Mouse (Mus musculus): ENCODE measurements around the gene Zfp710. TPM values are rescaled to one million over a fixed set of nuclear protein-coding genes. Genes with fewer than 3 reads are reported as not detected.

Zfp710 gene
- polyA plus RNA-seq, 1 experiment from 2014 or later: 9.4 TPM

- Histone ChIP-seq H3K4me2 (replicated peaks; ENCODE audit: low read depth) (no peak overlapping the region), H3K4me1 (replicated peaks; ENCODE audit: control insufficient read depth, insufficient read depth, low read length) (peaks cover 12% of the 10 kb centered on the region), H3K9ac (ENCODE audit: low read depth, low read length) (no peak overlapping the region), H3K36me3 (ENCODE audit: control insufficient read depth, insufficient read depth) (no peaks in the 10 kb centered on the region), H3K27ac (ENCODE audit: low read depth, low read length) (no peak overlapping the region), H3K27me3 (replicated peaks; ENCODE audit: control insufficient read depth, insufficient read depth, low read length) (no peaks in the 10 kb centered on the region), H3K9me3 (ENCODE audit: control insufficient read depth) (no peaks in the 10 kb centered on the region), H3K4me3 (ENCODE audit: low read depth, low read length) (no peak overlapping the region)
- WGBS: 85% methylated on average over 6 of the region's 6 CpGs
- TF ChIP-seq CTCF (IDR thresholded peaks at IDR 0.05; ENCODE audit: low read depth): no peak
- no peak for ATAC-seq
These were observed 47.7 kb downstream of the Zfp710 start for GRCm38 (mm10) chr7:80072297-80072696.

GRCm38 (mm10) chr7:80073506-80073905 lies 48.9 kb downstream of the Zfp710 start:
- Histone ChIP-seq H3K27me3 (replicated peaks; ENCODE audit: control insufficient read depth, insufficient read depth, low read length) (no peaks in the 10 kb centered on the region), H3K36me3 (ENCODE audit: control insufficient read depth, insufficient read depth) (no peaks in the 10 kb centered on the region), H3K4me2 (replicated peaks; ENCODE audit: low read depth) (no peak overlapping the region), H3K9me3 (ENCODE audit: control insufficient read depth) (no peaks in the 10 kb centered on the region), H3K4me3 (ENCODE audit: low read depth, low read length) (no peak overlapping the region), H3K9ac (ENCODE audit: low read depth, low read length) (peak overlapping the region; percentile 7; the same call in 1 of the 2 replicates), H3K27ac (ENCODE audit: low read depth, low read length) (no peak overlapping the region), H3K4me1 (replicated peaks; ENCODE audit: control insufficient read depth, insufficient read depth, low read length) (peaks cover 19% of the 10 kb centered on the region)
- TF ChIP-seq CTCF (IDR thresholded peaks at IDR 0.05; ENCODE audit: low read depth): no peak
- ATAC-seq: no peak
- WGBS: 48% methylated on average over 8 of the region's 8 CpGs

DNA sequence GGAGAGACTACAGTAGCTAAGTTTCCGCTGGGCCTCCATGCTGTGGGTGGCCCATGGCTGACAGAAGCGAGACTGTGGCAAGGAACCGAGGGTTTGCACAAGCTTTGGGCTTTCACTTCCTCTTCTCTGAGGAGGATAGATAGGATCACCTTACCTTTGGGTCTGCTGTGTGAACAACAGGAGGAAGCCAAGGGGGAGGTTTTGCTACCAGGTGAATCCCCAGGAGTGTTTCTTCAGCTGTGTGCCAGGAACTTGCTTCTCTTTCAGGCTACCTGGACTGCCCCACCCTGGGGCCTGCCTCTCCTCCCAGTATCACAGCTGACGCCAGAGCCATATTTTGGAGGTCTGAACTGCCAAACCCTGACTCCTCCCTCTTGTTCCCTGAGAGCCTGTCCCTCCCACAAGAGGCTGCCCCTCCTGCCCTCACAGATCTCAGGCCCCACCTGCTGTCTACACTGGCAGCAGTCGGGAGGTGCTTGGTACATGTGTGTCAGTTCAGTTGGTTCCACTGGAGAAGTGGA lies 50.4 kb downstream of the Zfp710 start:
- 31% methylated on average over 5 of the region's 5 CpGs for WGBS
- Histone ChIP-seq H3K27me3 (replicated peaks; ENCODE audit: control insufficient read depth, insufficient read depth, low read length) (no peaks in the 10 kb centered on the region), H3K9ac (ENCODE audit: low read depth, low read length) (no peak overlapping the region), H3K27ac (ENCODE audit: low read depth, low read length) (peak overlapping the region; percentile 22; the same call in 1 of the 2 replicates), H3K36me3 (ENCODE audit: control insufficient read depth, insufficient read depth) (no peaks in the 10 kb centered on the region), H3K9me3 (ENCODE audit: control insufficient read depth) (no peaks in the 10 kb centered on the region), H3K4me3 (ENCODE audit: low read depth, low read length) (no peak overlapping the region), H3K4me1 (replicated peaks; ENCODE audit: control insufficient read depth, insufficient read depth, low read length) (peaks cover 23% of the 10 kb centered on the region), H3K4me2 (replicated peaks; ENCODE audit: low read depth) (no peak overlapping the region)
- TF ChIP-seq CTCF (IDR thresholded peaks at IDR 0.05; ENCODE audit: low read depth): peak; percentile 49
- peak; percentile 62 for ATAC-seq

DNA sequence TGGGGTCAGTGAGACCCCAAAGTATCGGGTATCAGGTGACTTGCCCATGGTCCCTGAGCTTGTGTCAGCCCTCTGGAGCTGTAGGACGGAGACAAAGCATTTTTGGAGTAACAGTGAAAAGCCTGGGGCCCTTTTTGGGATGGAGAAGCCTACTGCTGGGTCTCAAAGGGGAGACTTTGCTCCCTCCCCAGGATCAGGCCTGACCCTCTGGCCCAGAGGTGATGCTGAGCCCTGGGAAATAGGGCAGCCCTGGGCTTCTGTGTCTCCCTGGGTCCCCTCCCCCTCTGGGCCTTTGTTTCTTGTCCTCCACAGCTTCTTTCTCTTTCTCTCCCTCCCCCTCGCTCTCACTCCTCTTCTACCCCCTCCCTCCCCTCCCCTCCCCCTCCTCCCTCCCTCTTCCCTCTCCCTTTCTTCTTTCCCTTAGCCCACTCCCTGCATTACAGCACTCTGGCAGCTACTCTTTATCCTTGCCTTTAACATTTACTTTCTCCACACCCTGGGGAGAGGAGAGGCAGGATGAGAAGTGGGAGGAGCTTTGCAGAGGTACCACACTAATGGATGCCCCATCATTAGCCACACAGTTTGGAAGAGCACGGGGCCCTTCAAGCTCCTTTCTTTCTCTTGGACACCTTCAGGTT lies 51.5 kb downstream of the Zfp710 start:
- no peak for TF ChIP-seq CTCF (IDR thresholded peaks at IDR 0.05; ENCODE audit: low read depth)
- H3K4me1 ChIP-seq (replicated peaks; ENCODE audit: control insufficient read depth, insufficient read depth, low read length): peaks cover 23% of the 10 kb centered on the region

DNA sequence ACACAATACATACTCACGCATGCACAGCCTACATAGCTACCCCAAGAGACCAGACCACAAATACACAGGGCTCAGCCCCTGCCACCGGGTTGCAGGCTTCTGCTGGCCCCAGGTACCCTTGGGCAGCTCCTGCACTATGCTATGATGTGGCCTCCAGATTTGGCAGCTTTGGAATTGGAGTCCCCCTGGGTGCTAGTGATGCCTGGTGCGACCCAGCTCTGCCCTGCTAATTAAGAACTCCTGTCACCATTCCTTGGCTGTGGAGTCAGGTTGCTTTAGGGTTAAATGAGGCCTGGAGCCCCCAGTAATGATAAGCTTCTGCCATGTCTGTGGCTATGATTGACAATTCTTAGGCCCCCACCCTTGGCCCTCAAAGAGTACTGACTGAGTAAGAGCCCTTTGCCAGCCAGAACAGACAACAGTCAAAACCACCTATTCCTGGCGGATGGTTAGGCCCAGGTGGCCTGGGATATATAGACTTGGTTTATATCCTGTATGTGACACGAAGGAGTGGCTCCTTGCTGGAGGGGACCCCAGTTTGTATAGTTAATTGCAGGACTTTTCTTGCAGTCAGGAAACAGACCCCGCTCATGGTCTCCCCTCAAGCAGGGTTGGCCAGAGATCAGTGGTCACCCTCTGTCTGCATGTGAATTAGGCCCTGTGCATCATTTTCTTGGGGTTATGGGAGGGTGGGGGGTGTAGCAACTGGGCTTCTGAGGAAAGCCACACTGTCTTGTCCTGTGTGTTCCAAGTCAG lies 52.5 kb downstream of the Zfp710 start:
- 79% methylated on average over 6 of the region's 6 CpGs for WGBS
- no peak for TF ChIP-seq CTCF (IDR thresholded peaks at IDR 0.05; ENCODE audit: low read depth)

More for the DNA sequence above, 51.5 kb downstream of the Zfp710 start:
- no peak overlapping the region for H3K4me2 ChIP-seq (replicated peaks; ENCODE audit: low read depth)
- H3K27me3 ChIP-seq (replicated peaks; ENCODE audit: control insufficient read depth, insufficient read depth, low read length): no peaks in the 10 kb centered on the region
- WGBS: 70% methylated on average over 4 of the region's 4 CpGs
- no peak overlapping the region for H3K9ac ChIP-seq (ENCODE audit: low read depth, low read length)
- H3K36me3 ChIP-seq (ENCODE audit: control insufficient read depth, insufficient read depth): peaks cover 2% of the 10 kb centered on the region; the same call in 1 of the 2 replicates
- ATAC-seq: no peak
- H3K27ac ChIP-seq (ENCODE audit: low read depth, low read length): no peak overlapping the region
- H3K9me3 ChIP-seq (ENCODE audit: control insufficient read depth): no peaks in the 10 kb centered on the region
- no peak overlapping the region for H3K4me3 ChIP-seq (ENCODE audit: low read depth, low read length)

GRCm38 (mm10) chr7:80077801-80078200 lies 53.2 kb downstream of the Zfp710 start:
- Histone ChIP-seq H3K4me3 (ENCODE audit: low read depth, low read length) (no peak overlapping the region), H3K9ac (ENCODE audit: low read depth, low read length) (no peak overlapping the region), H3K36me3 (ENCODE audit: control insufficient read depth, insufficient read depth) (peaks cover 19% of the 10 kb centered on the region; the same call in 1 of the 2 replicates), H3K4me2 (replicated peaks; ENCODE audit: low read depth) (no peak overlapping the region), H3K4me1 (replicated peaks; ENCODE audit: control insufficient read depth, insufficient read depth, low read length) (peaks cover 23% of the 10 kb centered on the region), H3K27me3 (replicated peaks; ENCODE audit: control insufficient read depth, insufficient read depth, low read length) (no peaks in the 10 kb centered on the region), H3K9me3 (ENCODE audit: control insufficient read depth) (no peaks in the 10 kb centered on the region), H3K27ac (ENCODE audit: low read depth, low read length) (no peak overlapping the region; the same call in 1 of the 2 replicates)
- TF ChIP-seq CTCF (IDR thresholded peaks at IDR 0.05; ENCODE audit: low read depth): no peak
- WGBS: 36% methylated on average over 9 of the region's 9 CpGs
- peak; percentile 32; the same call in 1 of the 2 replicates for ATAC-seq

More for the DNA sequence above, 52.5 kb downstream of the Zfp710 start:
- Histone ChIP-seq H3K27ac (ENCODE audit: low read depth, low read length) (no peak overlapping the region), H3K27me3 (replicated peaks; ENCODE audit: control insufficient read depth, insufficient read depth, low read length) (no peaks in the 10 kb centered on the region), H3K9ac (ENCODE audit: low read depth, low read length) (no peak overlapping the region), H3K4me1 (replicated peaks; ENCODE audit: control insufficient read depth, insufficient read depth, low read length) (peaks cover 23% of the 10 kb centered on the region), H3K36me3 (ENCODE audit: control insufficient read depth, insufficient read depth) (peaks cover 12% of the 10 kb centered on the region; the same call in 1 of the 2 replicates), H3K4me3 (ENCODE audit: low read depth, low read length) (no peak overlapping the region), H3K9me3 (ENCODE audit: control insufficient read depth) (no peaks in the 10 kb centered on the region), H3K4me2 (replicated peaks; ENCODE audit: low read depth) (no peak overlapping the region)
- no peak for ATAC-seq
